Mouse (Mus musculus) kidney, embryonic 16.5 days (tissue): ENCODE data around the gene Gm49325. TPM values are rescaled to one million over a fixed set of nuclear protein-coding genes. Genes with fewer than 3 reads are reported as not detected.
"Not testable (repeated sequence)": the region's sequence is repeated elsewhere in the genome, so short reads cannot be mapped to it uniquely, and the experiment has no call there.

Experiments used
- ATAC-seq: fragments of 200-750 bp; cut with Nextera tagmentation; 2 replicates; pipeline ENCODE4 v1.8.0; 2017; ENCODE audit warnings: moderate TSS enrichment; ENCODE audit not compliant: low FRiP score, low TSS enrichment
- H3K27ac ChIP-seq: fragments of 300-500 bp; sonication (generic); 2 replicates; pipeline ENCODE4 v1.5.1; 2014; ENCODE audit warnings: low read length
- H3K27me3 ChIP-seq: fragments of 300-500 bp; sonication (generic); 2 replicates; pipeline ENCODE4 v1.6.1; 2014; ENCODE audit warnings: low read length, control low read depth, mixed read lengths; ENCODE audit not compliant: insufficient read depth
- H3K36me3 ChIP-seq: fragments of 300-500 bp; sonication (generic); 2 replicates; pipeline ENCODE4 v1.6.1; 2014; ENCODE audit warnings: low read length, control low read depth, mixed read lengths; ENCODE audit not compliant: insufficient read depth
- H3K4me1 ChIP-seq: fragments of 300-500 bp; sonication (generic); 2 replicates; pipeline ENCODE4 v1.6.1; 2014; ENCODE audit warnings: low read length, control low read depth, mixed read lengths; ENCODE audit not compliant: insufficient read depth
- H3K4me2 ChIP-seq: fragments of 300-500 bp; sonication (generic); replicated peaks from 2 replicates; pipeline ENCODE4 v1.6.1; 2014; ENCODE audit warnings: low read depth, low read length
- H3K4me3 ChIP-seq: fragments of 300-500 bp; sonication (generic); 2 replicates; pipeline ENCODE4 v1.5.1; 2014; ENCODE audit warnings: mild to moderate bottlenecking, low read length
- H3K9ac ChIP-seq: fragments of 300-500 bp; sonication (generic); replicated peaks from 2 replicates; pipeline ENCODE4 v1.6.1; 2014; ENCODE audit warnings: low read length
- H3K9me3 ChIP-seq: fragments of 300-500 bp; sonication (generic); 2 replicates; pipeline ENCODE4 v1.6.1; 2016; ENCODE audit warnings: low read length, control low read depth
- WGBS: fragments of 180-500 bp; shearing (Covaris S2); extraction: QIAGEN DNeasy Blood & Tissue Kit; methylation state at CpG from one replicate; pipeline ENCODE4 v1.1.7; 2014; 5-methylcytosine and 5-hydroxymethylcytosine counted together
- microRNA counts: library from miRNA; unstranded; fragments of <30 nt; microRNA quantifications from one replicate; lab custom pipeline; 2016
- microRNA-seq: library from miRNA; unstranded; fragments of <30 nt; microRNA quantifications from one replicate; pipeline ENCODE4, GENCODE M21; 2016
- polyA plus RNA-seq: library from polyadenylated mRNA; unstranded; fragments of >200 nt; fragmentation: Nextera tagmentation; extraction: Ambion mirVana; gene quantifications from 2 replicates; pipeline ENCODE4 v1.2.1, GENCODE M21; 2015

The Gm49325 gene
- polyA plus RNA-seq, 1 experiment from 2014 or later = 2.2 TPM

DNA sequence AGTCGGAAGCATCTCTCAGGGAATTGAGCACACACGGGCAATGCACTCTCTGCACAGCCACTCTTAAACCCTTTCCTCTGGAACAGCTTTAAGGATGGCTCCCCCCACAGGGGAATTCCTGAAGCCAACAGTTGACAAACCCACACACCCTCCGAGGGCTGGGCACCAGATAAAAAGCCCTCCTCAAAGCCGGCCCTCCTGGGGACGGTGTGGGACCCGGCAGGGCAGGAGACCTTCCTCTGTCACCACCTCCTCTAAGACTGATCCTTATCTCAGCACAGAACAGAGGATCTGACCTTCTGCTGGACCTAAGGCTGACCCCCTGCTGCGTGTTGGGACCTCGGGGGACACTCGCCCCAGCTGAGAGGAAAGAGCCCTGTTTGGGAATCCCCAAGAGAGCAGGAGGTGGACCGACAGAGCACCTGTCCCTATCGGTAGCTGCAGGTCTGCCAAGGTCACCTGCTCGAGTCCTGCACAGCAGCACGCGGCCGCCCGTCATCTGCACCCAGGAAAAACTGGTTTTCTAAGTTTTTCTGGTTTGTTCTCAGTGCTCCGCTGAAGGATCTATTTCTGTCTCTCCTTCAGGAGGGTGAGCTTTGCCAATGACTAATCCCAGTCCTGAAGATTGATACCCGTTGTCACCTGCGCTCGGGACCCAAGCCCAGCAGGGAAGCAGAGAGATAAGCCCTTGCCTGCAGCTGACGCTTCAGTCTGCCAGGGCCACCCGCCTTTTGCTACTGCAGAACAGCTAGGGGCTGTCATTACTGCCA, 80.1 kb downstream of the Gm49325 start, which contains the start of gene Tspear:
TSS of gene Tspear (plus strand) at position 675 of the 770 bp plus-strand sequence.
- H3K4me3 ChIP-seq = no peak within 1 kb of the TSS
- H3K9me3 ChIP-seq = no peaks in the 10 kb centered on the region
- peak; percentile 63; the same call in 1 of the 2 replicates for ATAC-seq
- no peak within 1 kb of the TSS for H3K27ac ChIP-seq
- H3K27me3 ChIP-seq = peaks cover 37% of the 10 kb centered on the region
- no peaks in the 10 kb centered on the region for H3K36me3 ChIP-seq
- 0 out of 2 replicates have a peak, but pooled peaks cover 2% of the 10 kb centered on the region for H3K4me1 ChIP-seq
- H3K4me2 ChIP-seq = no peak within 1 kb of the TSS
- WGBS = 3% methylated on average over 22 of the region's 22 CpGs
- H3K9ac ChIP-seq = no peak within 1 kb of the TSS

- H3K27ac ChIP-seq = no peak overlapping the region
Measured at GRCm38 (mm10) chr10:77687021-77687420, 81.0 kb downstream of the Gm49325 start.

DNA sequence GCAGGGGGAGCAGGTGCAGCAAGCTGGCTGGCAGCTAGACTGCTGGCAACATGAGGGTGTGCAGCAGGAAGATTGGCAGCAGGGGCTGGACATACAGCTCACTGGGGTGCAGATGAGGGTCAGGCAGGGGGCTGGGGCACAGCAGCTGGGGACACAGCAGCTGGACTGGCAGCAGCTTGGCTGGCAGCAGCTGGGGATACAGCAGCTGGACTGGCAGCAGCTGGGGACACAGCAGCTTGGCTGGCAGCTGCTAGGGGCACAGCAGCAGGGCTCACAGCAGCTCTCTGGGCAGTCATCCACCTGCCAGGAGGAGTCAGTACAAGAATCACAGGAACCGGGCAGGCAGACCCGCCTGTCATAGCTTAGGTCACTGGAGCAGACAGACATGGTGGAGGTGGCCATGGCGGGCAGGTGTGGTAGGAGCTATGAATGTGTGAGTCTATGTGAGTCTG, 84.4 kb downstream of the Gm49325 start, which contains the start of gene Gm19402:
TSS of gene Gm19402 (minus strand) at position 402 of the 452 bp plus-strand sequence.
- ATAC-seq, H3K27ac ChIP-seq, H3K36me3 ChIP-seq: not testable (repeated sequence)

More at GRCm38 (mm10) chr10:77687021-77687420, 81.0 kb downstream of the Gm49325 start:
- Histone ChIP-seq H3K4me1 (0 out of 2 replicates have a peak, but pooled peaks cover 2% of the 10 kb centered on the region), H3K27me3 (peaks cover 37% of the 10 kb centered on the region), H3K36me3 (no peaks in the 10 kb centered on the region), H3K9ac (no peak overlapping the region), H3K4me3 (no peak overlapping the region), H3K9me3 (no peaks in the 10 kb centered on the region), H3K4me2 (no peak overlapping the region)
- WGBS = 13% methylated on average over 10 of the region's 10 CpGs
- ATAC-seq = no peak

More for the DNA sequence above, 84.4 kb downstream of the Gm49325 start, which contains the start of gene Gm19402:
- H3K4me3 ChIP-seq, H3K9ac ChIP-seq, H3K4me1 ChIP-seq, H3K9me3 ChIP-seq, H3K4me2 ChIP-seq: not testable (repeated sequence)
- WGBS = 72% methylated on average over 3 of the region's 3 CpGs
- peaks cover 22% of the 10 kb centered on the region for H3K27me3 ChIP-seq

MicroRNA genes within 50 kb of the gene (microRNA counts, 519-probe panel; counts per million panel counts)
- 104 counts per million, percentile 35 among the panel's probes with 10 or more counts for microRNA mmu-miR-1930 (lab: Ali Mortazavi, UCI)

Small RNA genes lying within 50 kb of the gene (microRNA-seq; reads per million reads assigned to microRNA genes)
- gene Mir1930 = 7.7 reads per million, percentile 26 among the genes with 10 or more reads in this experiment

Other genes starting within 250 kb of the Gm49325 start
- 7.9 and 8.7 TPM in 2 replicates for gene Adarb1, start 187.9 kb upstream of the Gm49325 start, polyA plus RNA-seq
- gene Fam207a, start 90.4 kb upstream of the Gm49325 start, polyA plus RNA-seq = 36.5 and 36.6 TPM in 2 replicates
- gene Itgb2, start 75.9 kb upstream of the Gm49325 start, polyA plus RNA-seq = 1.6 and 1.7 TPM in 2 replicates
- 194 and 206 TPM in 2 replicates for gene Pttg1ip, start 24.5 kb upstream of the Gm49325 start, polyA plus RNA-seq
- gene Sumo3, start 100 bp upstream of the Gm49325 start, polyA plus RNA-seq = 365 and 369 TPM in 2 replicates
- 78.8 and 90.2 TPM in 2 replicates for gene Ube2g2, start 16.1 kb downstream of the Gm49325 start, polyA plus RNA-seq
- gene Tspear, start 80.4 kb downstream of the Gm49325 start, polyA plus RNA-seq = 0.26 and 0.71 TPM in 2 replicates
- gene Gm19402, start 84.6 kb downstream of the Gm49325 start, polyA plus RNA-seq = not detected in 2 replicates
- not detected in 2 replicates for gene Gm9508, start 91.0 kb downstream of the Gm49325 start, polyA plus RNA-seq
- gene Gm10272, start 100.4 kb downstream of the Gm49325 start, polyA plus RNA-seq = not detected in 2 replicates
- not detected in 2 replicates for gene Gm10024, start 105.3 kb downstream of the Gm49325 start, polyA plus RNA-seq
- gene Gm10142, start 109.6 kb downstream of the Gm49325 start, polyA plus RNA-seq = not detected in 2 replicates
- not detected in 2 replicates for gene Krtap12-1, start 114.4 kb downstream of the Gm49325 start, polyA plus RNA-seq
- not detected in 2 replicates for gene Gm10100, start 120.3 kb downstream of the Gm49325 start, polyA plus RNA-seq
- gene Gm18596, start 136.4 kb downstream of the Gm49325 start, polyA plus RNA-seq = not detected in 2 replicates
- gene Gm9736, start 145.2 kb downstream of the Gm49325 start, polyA plus RNA-seq = not detected in 2 replicates
- not detected in 2 replicates for gene Gm3233, start 153.5 kb downstream of the Gm49325 start, polyA plus RNA-seq
- gene Gm3238, start 165.1 kb downstream of the Gm49325 start, polyA plus RNA-seq = not detected in 2 replicates
- gene Gm7138, start 170.7 kb downstream of the Gm49325 start, polyA plus RNA-seq = not detected in 2 replicates
- gene Gm3250, start 176.3 kb downstream of the Gm49325 start, polyA plus RNA-seq = not detected in 2 replicates
- gene Gm7137, start 182.0 kb downstream of the Gm49325 start, polyA plus RNA-seq = not detected in 2 replicates
- not detected in 2 replicates for gene Gm9639, start 188.9 kb downstream of the Gm49325 start, polyA plus RNA-seq
- gene Gm19668, start 192.9 kb downstream of the Gm49325 start, polyA plus RNA-seq = not detected in 2 replicates
- gene Gm9507, start 205.6 kb downstream of the Gm49325 start, polyA plus RNA-seq = not detected in 2 replicates
- not detected in 2 replicates for gene Gm2696, start 208.5 kb downstream of the Gm49325 start, polyA plus RNA-seq
- not detected in 2 replicates for gene Krtap10-4, start 220.9 kb downstream of the Gm49325 start, polyA plus RNA-seq
- not detected in 2 replicates for gene Krtap10-10, start 229.8 kb downstream of the Gm49325 start, polyA plus RNA-seq
- not detected in 2 replicates for gene Gm36176, start 240.6 kb downstream of the Gm49325 start, polyA plus RNA-seq
- gene Gm10318, start 246.7 kb downstream of the Gm49325 start, polyA plus RNA-seq = not detected in 2 replicates